Mouse (Mus musculus) small intestine, adult 2 months (tissue): ENCODE measurements around the gene Lrriq1.

Experiments
- CTCF ChIP-seq: fragments of 200-500 bp; IDR thresholded peaks from 2 replicates; pipeline ENCODE4 v1.5.1; 2012; ENCODE audit warnings: low read depth, mild to moderate bottlenecking, control low read depth, inconsistent platforms, low read length, moderate library complexity, mixed read lengths; ENCODE audit not compliant: insufficient replicate concordance, insufficient read length; ENCODE audit errors: extremely low read depth
- POLR2A ChIP-seq: fragments of 200-500 bp; IDR thresholded peaks from 2 replicates; pipeline ENCODE4 v1.6.1; 2012; ENCODE audit warnings: low read depth, mild to moderate bottlenecking, control low read depth, inconsistent platforms, low read length, moderate library complexity

GRCm38 (mm10) chr10:103142526-103142925 lies 93.6 kb downstream of the Lrriq1 start:
- TF ChIP-seq CTCF (no peak), POLR2A (no peak)
